Mouse (Mus musculus) heart, adult 2 months (tissue): ENCODE results near the gene Foxo6.

Source experiments
- CTCF ChIP-seq: fragments of 200-600 bp; IDR thresholded peaks from 2 replicates; pipeline ENCODE4 v1.8.1; 2022; ENCODE audit warnings: antibody characterized with exemption, mild to moderate bottlenecking, moderate library complexity
- POLR2A ChIP-seq: fragments of 200-500 bp; IDR thresholded peaks from 2 replicates; pipeline ENCODE4 v1.6.1; 2011; ENCODE audit warnings: mild to moderate bottlenecking, low read depth, low read length, control low read depth; ENCODE audit not compliant: insufficient read depth

GRCm38 (mm10) chr4:120259356-120260181 lies 27.6 kb downstream of the Foxo6 start:
- no peak for TF ChIP-seq CTCF
- no peak for TF ChIP-seq POLR2A
